Mouse (Mus musculus): ENCODE data around the gene Abcc9. TPM values are rescaled to one million over a fixed set of nuclear protein-coding genes. Genes with fewer than 3 reads are reported as not detected.

The Abcc9 gene
- total RNA-seq, 2 experiments from 2014 or later = 13.3 to 14.0 TPM

DNA sequence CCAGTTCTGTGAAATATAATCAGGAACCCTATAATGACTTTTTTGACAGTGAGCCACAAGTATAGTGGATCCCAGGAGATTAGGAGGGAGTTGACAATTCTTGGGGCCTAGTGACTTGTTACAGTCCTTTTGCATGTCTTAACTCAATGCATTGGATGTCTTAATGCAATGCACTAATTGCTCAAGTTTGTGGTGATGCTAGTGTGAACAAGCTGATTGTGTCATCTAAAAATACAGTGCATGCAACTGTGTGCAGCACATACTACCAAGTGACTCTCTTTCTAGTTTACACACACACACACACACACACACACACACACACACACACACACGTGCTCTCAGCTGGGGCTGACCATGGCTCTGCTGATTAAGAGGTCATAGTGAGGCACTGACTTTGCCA lies 146.1 kb downstream of the Abcc9 start:
- no peak for DNase-seq (ENCODE audit: low spot score in 2 of 2)

DNA sequence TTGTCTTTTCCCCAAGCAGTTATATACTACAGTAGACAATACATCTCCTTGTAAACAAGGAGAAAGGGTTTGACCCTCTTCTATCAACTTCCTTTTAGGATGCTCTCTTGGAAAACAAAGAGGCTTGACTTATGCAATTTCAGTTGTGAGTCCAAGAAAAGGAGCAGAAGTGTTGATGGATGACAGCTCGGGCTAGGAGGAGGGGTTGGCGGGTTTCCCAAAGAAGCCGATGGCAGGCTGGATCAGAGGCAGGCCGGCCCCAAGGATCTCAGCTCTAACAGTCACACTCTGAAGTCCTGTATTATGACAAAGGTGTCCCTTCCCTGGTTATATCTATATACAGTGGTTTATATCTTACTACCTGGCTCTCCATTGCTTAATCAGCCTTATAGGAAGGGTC lies 150.6 kb downstream of the Abcc9 start:
- DNase-seq (ENCODE audit: low spot score in 2 of 2) = no peak

DNA sequence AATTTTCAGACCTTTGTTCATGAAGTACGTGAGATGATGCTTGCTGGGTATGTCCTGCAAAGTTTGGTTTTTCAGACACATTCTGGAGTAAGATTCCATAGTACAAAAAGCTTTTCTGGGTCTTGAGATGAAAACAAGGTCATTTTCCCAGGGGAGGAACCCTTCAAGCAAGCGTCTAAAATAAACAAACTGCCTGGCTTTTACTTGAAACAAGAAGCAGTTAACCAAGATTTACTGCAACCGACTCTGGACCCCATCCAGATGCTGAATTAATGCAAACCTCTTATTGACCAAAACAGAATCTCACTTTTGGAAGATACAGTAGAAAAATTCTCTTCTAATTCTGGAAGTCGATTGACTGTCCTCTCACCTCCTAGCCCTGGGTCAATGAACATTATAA lies 151.2 kb downstream of the Abcc9 start:
- DNase-seq (ENCODE audit: low spot score in 2 of 2) = no peak

DNA sequence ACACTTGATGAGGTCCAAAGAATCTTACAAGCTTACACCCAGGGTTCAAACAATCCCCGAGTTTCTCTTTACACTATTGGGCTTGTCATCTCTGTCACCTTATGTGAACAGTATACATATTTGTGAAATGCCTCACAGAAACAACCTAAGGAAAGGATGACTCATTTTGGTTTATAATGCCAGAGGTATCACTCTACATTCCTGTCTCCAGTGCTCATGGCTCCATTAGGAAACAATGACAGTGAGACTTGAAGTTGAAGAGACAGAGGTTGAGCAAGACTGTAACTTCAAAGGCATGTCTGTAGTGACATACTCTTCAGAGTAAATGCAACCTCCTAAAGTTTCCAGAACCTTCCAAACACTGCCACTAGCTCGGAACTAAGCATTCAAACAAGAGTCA lies 153.7 kb downstream of the Abcc9 start:
- DNase-seq (ENCODE audit: low spot score in 2 of 2) = no peak

DNA sequence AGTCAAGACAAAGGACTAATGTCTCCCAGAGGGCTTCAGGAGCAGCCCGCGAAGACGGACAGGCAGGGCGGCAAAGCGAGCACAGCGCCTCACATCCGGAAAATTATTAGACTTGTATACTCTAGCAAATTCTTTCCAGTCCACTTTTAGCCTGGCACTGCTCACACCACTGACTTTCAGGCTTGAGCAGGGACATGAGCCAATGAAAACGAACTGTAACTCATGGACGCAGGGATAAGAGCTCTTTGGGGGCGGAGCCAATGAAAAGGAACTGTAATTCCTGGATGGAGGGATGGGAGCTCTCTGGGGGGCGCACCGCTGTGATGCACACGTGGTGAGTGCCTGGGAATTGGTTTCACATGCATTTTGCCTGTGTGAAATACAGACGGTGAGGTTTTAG lies 157.0 kb downstream of the Abcc9 start:
- DNase-seq (ENCODE audit: low spot score in 2 of 2) = no peak

DNA sequence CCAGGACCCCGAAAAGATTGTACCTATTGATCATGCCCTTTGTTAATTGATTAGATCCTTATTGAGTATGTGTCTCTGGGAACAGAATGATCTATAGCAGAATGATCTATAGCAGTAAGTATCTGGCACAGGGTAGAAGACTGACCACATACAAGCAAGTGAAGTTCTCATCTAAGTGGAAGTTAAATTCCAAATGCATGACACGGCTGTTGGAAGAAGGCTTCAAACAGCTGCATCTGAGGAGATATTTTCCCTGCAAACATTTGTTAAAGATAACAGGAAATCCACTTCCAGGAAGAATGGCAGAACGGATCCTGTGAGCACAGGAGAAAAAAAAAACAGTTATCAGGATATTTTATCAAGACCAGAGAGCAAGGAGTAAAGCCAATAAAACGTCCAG lies 158.5 kb downstream of the Abcc9 start:
- DNase-seq (ENCODE audit: low spot score in 2 of 2) = no peak

DNA sequence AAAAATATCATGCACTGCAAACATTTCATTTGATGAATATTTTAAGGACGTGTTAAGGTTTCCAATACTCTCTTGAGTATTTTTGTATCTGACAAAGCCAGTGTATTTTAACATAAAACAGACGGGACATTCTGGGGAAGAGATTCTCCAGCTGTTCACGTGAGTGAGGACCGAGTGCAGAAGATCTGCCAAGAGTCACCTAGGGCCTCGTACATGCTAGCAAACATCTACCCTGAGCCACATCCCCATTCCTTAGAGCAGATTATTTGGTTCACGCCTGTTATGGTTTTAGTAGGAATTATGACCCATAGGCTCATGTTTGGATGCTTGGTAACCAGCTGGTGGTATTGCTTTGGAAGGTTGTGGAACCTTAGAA lies 159.3 kb downstream of the Abcc9 start:
- DNase-seq (ENCODE audit: low spot score in 2 of 2) = no peak

DNA sequence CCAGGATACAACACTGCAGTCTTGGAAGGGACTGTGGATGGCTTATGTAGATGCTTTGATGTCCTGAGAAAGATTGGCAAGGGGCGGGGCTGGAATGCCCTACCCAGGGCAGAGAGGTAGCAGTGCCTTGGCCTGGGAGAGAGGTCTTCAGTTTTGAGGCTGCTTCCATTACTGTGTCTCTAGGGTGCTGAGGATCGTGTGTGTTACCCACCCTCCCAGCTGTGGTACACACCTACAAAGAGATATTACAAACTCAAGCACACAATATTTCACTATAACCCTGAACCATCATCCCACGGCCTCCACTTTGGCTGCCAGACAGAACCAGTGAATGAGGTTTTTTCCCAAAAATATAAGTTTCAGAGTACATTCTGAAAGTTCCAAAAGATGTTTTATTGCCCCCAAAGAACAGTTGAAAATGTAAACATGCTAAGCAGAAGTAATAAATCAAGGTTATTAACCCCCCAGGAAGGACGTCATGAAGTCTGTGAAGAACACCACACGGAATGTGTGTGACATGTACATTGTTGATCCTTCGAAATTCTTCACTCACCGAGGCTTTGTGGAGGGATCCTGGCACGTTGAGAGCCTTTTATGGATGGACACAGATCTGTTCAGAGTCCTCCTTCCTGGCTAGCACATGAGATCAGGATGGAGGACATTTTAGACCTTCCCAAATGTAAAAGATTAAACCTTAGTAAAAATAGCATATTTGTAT lies 159.9 kb downstream of the Abcc9 start:
- DNase-seq (ENCODE audit: low spot score in 2 of 2) = no peak

DNA sequence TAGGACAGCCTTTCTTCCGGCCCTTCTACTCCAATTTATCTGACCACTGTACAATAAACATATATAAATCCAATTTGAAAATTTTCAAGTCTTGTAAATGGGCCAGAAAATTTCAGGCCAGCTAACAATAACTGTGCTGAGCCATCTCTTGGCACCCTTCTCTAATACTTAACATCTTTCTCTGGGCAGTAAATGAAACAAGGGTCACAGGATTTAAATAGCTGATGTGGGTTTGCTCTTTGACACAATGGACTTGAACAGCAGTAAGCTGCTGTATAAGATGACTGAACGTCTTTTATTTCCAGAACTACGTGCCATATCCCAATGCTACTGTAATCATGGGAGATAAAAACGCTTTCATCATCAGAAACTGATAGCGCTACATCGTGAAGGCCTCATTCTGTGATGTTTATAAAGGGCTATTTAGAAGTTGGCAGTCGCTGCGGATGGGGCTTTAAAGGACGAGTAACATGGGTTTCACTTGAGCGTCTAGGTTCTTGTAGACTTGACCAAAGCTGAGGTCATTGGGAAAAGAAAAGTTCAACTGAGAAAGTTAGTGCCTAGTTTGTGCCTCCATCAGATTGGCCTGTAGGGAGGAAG lies 161.5 kb downstream of the Abcc9 start:
- DNase-seq (ENCODE audit: low spot score in 2 of 2) = no peak

DNA sequence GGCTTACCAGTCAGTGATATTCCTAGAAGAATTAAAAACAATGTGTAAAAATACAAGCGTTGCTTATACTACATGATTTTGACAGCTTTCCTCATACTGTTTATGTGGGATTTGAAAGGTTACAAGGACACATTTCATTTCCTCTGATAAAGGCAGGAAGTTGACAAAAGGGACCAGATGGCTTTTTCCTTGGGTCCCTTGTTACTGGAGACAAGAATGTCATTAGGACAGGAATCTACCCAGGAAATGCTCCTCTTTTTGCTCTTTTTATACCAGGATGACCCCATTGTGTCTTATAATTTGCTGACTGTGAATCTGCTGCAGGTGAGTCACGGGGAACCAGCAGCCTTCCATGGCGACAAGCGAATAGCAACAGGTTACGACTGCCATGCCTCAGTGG lies 162.0 kb downstream of the Abcc9 start:
- no peak for DNase-seq (ENCODE audit: low spot score in 2 of 2)

DNA sequence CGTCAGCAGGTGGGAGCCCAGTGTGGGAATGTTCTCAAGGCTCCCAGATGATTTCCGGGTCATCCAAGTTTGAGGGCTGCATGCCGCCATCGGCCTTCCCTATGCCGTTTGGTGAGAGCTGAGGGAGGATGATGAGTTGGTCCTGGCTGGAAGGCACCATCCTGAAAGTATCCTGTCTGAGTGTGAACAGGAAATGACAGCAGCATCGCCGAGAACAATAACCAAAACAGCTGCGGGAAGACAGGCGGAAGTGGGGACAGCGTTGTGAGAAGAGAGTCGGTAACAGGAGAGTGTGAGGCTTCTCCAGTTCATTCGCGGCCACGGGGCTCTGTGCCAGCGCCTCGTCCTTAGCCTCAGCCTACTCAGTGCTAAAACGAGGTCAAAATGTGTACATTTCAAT lies 163.6 kb downstream of the Abcc9 start:
- DNase-seq (ENCODE audit: low spot score in 2 of 2) = peak in 1 of 2 experiments; percentile 31

Other genes with a start within 250 kb of the Abcc9 start
- gene Gys2, start 229.2 kb downstream of the Abcc9 start, total RNA-seq (2021) = 10 to 100 TPM; 11.9 to 25.7 TPM
- gene Ldhb, start 194.4 kb downstream of the Abcc9 start, total RNA-seq (2021) = 100 to 1,000 TPM; 208 to 422 TPM
- 10 to 100 TPM in 1 of 2 experiments, 1 to 10 TPM in 1; 6.4 to 10.9 TPM for gene Kcnj8, start 130.7 kb downstream of the Abcc9 start, total RNA-seq (2021)
- gene Cmas, start 54.4 kb upstream of the Abcc9 start, total RNA-seq (2021) = 10 to 100 TPM; 27.1 to 29.9 TPM
- not detected for gene Sult6b2, start 102.2 kb upstream of the Abcc9 start, total RNA-seq (2021)

Data from adrenal gland, adult 18-20 months (tissue).